Mouse (Mus musculus) pancreas, adult 10 weeks (tissue): Measurements from ENCODE around the gene Mrgprb8. TPM values are rescaled to one million over a fixed set of nuclear protein-coding genes. Genes with fewer than 3 reads are reported as not detected.

ENCODE experiments used
- polyA plus RNA-seq: library from polyadenylated mRNA; stranded (reverse); fragments of 350-450 nt; fragmentation: Illumina TruSeq; extraction: RNeasy Lipid Tissue Mini Kit (QIAGEN cat#74804); gene quantifications from one replicate; pipeline ENCODE4 v1.2.3, GENCODE M21; 2015; ENCODE audit warnings: low read depth, low replicate concordance; ENCODE audit not compliant: insufficient read depth

The Mrgprb8 gene
- not detected for polyA plus RNA-seq

GRCm38 (mm10) chr7:48388226-48388625 is at the start of gene Mrgprb8:
Gene Mrgprb8 (plus strand): TSS chr7:48388526.

Other genes with a start within 250 kb of the Mrgprb8 start
- not detected for gene Mrgprb5, start 219.5 kb upstream of the Mrgprb8 start, polyA plus RNA-seq
- not detected for gene Mrgprb4, start 189.2 kb upstream of the Mrgprb8 start, polyA plus RNA-seq
- not detected for gene Mrgprb1, start 67.8 kb downstream of the Mrgprb8 start, polyA plus RNA-seq
- not detected for gene Mrgprx2, start 110.8 kb downstream of the Mrgprb8 start, polyA plus RNA-seq
- not detected for gene Mrgprb2, start 169.6 kb downstream of the Mrgprb8 start, polyA plus RNA-seq